Mouse (Mus musculus) heart, adult 11 months (tissue): ENCODE data around the gene Efcab10.

ENCODE experiments used
- DNase-seq: peaks from one replicate; pipeline ENCODE4 v3.0.0; 2022

Gene Efcab10

GRCm38 (mm10) chr12:33394804-33395623 lies at the start of gene Efcab10:
Efcab10 (plus strand) TSS chr12:33394854.
- peak; percentile 86 for DNase-seq

DNA sequence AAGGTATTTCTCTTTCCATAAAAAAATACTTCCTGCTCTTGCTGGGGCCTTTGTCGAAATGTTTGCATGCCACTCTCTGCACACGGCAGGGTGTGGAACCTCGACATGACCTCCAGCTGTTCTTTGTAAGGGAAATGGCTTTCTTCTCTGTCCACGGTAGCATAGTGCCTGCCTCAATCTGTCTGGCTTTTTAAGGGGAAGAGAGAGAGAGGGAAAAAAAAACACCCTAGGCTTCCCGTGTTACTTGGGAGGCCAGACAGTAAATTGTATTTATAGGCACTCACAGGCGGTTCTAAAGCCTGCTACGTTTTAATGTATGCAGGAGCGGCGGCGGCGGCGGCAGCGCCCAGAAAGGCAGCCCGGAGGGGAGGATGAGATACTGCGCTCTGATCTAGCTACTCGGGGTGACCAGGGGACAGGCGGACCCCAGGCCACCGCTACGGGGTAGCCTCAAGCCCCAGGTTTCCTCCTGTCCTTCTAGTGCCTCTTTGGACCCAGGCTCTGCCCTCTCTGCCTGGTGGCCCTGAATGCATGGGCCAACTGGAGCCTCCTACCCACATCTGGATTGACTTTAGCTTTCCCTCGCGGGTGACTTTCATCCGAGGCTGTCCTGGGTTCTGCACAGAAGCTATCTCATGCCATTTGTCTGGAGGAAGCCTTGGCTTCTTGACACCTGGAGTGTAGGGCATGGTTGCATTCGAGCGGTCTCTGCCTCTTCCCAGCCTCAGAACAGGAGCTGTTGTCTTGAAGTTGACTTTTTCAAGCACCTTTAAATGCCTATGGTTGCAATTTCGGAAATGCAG lies 49.5 kb upstream of the Efcab10 start:
- DNase-seq, result no peak

GRCm38 (mm10) chr12:33345773-33346435 lies 48.8 kb upstream of the Efcab10 start:
- no peak for DNase-seq

GRCm38 (mm10) chr12:33352671-33353070 lies 42.0 kb upstream of the Efcab10 start:
- DNase-seq, result no peak

DNA sequence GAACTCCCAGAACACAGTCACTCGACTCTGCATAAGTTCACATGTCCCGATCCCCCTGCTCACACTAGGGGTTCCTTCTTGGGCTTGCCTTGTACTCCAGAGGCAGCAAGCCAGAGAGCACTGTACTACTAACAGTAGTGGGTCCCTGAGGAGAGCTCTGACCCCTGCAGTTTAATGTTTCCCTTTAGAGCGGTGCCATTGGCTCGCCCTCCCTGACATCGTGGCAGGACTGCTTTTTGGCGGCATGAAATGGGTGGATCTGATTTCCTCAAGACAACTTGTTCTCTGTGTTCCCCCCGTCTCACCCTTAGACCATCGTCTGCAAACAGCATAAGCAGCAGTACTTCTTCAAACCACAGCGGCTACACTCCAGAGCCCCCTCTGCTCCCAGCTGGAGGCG lies 36.3 kb upstream of the Efcab10 start:
- no peak for DNase-seq

DNA sequence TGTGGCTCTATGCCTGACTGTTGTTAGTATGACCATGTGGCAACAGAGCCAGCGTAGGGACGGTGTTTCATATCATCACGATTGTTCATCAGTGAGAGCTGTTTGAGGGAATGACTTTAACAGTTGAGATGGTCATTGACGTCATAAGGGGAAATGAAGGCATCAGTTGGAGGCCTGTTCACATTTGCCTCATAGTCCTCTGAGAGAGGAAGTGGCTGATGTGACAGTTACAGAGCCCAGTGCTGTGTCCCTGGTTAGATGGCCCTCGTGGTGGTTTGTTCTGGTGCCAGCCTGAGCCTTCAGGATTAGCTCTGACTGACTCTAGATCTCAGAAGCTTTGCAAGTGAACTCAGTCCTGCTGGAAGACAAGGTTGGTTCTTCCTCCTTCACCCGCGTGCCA lies 35.4 kb upstream of the Efcab10 start:
- no peak for DNase-seq

DNA sequence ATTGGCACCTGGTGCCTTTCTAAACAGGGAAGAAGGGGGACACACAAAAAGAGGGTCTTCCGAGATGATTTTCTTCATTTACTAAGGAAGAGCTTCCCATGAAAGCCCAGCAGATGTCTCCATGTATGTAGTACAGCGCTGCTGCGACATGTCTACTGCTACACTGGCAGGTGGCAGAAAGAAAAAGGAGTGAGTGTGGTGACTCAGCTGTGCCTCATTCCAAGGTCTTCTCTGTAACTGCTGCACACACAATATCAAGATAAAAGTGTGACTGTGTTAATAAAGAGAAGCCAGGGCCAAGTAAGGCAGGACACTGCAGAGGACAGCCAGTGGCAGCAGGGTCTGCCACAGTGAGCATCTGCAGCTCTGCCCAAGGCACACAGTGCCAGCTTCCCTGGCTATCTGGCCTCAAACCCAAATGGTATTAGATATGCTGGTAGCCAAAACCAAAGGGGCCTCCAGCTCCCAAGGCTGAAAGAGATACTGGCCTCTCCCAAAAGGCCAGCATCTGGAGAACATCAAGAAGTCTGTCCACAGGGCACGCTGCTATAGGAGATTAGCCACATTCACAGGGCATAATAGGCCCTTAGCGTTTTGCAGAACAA lies 34.7 kb upstream of the Efcab10 start:
- DNase-seq, result no peak

GRCm38 (mm10) chr12:33360729-33361128 lies 33.9 kb upstream of the Efcab10 start:
- peak; percentile 94 for DNase-seq

GRCm38 (mm10) chr12:33364511-33364910 lies 30.1 kb upstream of the Efcab10 start:
- no peak for DNase-seq

DNA sequence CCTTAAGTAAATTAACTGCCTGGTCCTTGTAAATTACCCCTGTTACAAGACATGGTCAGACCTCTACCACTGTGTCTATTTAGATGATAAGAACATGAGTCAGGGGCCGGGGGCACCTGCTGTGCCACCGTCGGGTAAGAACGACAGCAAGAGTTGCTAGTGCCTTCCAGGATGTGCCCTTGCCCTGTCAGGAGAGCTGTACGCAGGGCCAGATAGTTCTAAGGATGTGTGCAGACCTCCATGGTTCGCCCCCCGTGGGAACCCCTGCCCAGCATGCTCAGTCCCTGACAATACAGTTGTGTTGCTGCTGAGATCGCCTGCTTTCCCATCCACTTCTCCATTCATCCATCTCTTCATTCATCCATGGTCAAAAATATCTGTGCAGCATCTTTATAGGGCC lies 29.5 kb upstream of the Efcab10 start:
- no peak for DNase-seq

- DNase-seq, result no peak
These were observed 25.1 kb upstream of the Efcab10 start for GRCm38 (mm10) chr12:33369555-33369954.

GRCm38 (mm10) chr12:33379624-33380445 lies 14.8 kb upstream of the Efcab10 start:
- DNase-seq, result peak; percentile 97

DNA sequence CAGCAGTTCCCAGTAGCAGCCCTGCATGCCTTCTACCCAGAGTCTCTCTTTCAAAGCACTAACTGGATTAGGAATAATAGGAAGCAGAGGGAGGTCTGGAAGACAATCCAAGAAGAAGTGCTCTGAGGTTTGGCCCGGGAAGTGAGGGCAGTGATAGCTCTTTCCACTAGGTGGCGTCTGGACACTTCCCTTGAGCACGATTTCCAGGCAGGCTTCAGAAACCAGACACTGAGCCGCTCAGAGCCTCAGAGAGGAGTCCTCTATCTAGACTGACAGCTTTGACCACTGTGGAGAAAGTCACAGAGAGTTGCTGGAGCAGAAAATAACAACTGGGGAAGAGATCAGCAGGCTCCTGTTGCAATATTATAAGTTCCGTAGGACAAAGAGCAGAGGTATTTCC lies 5.8 kb upstream of the Efcab10 start:
- DNase-seq, result peak; percentile 92

DNA sequence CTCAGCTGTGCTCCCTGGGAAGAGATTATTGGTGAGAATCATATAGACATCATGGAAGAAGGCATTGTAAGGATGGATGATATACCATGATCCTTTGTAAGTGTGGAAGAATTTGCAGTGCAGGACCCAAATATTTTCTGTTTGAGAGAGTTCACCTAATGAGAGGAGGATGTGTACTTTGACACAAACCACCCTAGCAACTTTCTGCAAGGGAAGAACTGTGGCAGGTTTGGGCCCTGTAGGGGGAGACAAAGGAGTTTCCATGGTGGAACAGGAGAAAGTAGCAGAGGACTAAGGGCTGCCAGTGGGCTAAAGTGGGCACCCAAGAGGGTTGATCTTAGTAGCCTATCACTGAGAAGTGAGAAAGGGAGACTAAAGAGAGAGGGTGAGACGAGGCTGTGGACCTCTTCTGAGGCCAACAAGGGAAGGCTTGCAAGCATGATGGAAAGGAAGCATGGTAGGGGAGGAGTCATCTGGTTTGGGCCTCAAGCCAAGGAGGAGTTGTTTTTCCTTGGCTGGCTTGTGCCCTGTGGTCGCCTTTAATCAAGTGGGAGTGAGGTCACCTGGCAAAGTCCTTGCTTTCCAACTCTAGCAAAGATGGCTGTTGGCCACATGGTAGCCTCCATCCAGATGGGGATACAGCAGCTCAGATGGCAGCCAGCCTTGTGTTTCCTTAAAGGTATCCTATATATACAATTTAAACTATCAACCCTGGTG lies 3.7 kb upstream of the Efcab10 start:
- peak; percentile 79 for DNase-seq

- peak; percentile 89 for DNase-seq
These were observed 8.6 kb downstream of the Efcab10 start for GRCm38 (mm10) chr12:33403265-33403693.

DNA sequence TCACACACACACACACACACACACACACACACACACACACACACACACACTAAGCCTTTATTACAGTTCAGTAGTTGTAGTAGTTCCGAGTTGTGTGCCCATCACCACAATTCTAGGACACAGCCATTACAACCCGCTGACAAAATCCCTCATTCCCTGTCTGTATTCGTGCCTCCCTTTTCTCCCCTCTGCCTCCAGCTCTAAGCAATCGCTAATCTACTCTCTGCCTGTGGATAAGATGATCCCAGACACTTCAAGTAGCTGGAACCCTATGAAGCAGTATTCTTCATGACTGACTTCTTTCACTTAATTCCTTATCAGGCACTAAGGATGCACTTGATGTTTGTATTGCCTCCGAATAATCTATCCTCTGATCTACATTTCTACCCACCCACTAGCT lies 10.3 kb downstream of the Efcab10 start:
- peak; percentile 27 for DNase-seq

DNA sequence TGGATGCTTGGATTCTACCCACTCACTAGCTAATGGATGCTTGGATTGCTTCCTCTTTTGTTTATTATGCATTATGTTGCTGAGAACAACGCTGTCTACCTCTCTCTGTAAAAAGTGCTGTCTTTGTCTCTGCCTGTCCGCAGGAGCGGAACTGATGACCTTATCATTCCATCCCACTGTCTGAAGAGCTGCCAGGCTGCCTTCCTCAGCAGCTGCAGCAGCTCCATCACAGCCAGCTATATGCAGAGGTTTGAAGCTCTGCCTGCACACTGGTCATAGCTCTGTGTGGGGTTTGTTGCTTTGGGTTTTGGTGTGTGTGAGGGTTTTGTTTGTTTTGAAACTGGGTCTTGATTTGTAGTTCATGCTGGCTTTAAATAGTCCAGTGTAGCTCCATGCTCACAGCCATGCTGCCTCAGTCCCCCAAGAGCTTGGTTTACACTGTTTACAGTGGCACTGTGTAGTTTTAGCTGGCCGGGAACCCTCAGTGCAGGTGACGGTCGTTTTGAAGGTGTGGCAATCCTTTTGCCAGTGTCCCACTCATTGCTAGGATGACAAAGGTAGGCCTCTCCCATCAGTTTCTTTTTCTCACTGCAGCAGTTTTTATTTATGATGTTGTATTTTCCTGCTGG lies 10.9 kb downstream of the Efcab10 start:
- peak; percentile 50 for DNase-seq

GRCm38 (mm10) chr12:33411580-33412151 lies 17.0 kb downstream of the Efcab10 start:
- peak; percentile 15 for DNase-seq

GRCm38 (mm10) chr12:33424329-33424728 lies 29.7 kb downstream of the Efcab10 start:
- no peak for DNase-seq

GRCm38 (mm10) chr12:33427293-33427692 lies 32.6 kb downstream of the Efcab10 start:
- peak; percentile 51 for DNase-seq

DNA sequence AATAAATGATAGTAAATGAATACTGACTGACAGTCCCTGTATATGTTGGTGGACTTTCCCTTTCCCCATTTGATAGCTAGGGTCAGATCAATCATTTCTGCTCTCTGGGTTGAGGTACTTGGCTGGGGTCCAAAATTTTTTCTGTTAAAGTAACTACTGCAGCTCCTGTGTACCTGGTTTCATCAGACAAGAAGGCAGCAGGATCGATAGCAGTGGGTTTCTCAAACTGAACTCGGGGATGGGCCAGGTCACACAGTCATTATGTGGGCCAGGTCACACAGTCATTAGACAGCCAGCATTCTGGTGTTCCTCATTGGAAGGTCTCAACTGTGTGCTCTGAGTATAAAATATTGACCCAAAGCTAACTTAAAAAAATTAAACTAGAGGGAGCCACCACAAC lies 33.1 kb downstream of the Efcab10 start:
- DNase-seq, result peak; percentile 56
